Mouse (Mus musculus): Measurements from ENCODE around the gene Olfr768.
"Not testable (repeated sequence)": the region's sequence is repeated elsewhere in the genome, so short reads cannot be mapped to it uniquely, and the experiment has no call there.

Gene Olfr768

DNA sequence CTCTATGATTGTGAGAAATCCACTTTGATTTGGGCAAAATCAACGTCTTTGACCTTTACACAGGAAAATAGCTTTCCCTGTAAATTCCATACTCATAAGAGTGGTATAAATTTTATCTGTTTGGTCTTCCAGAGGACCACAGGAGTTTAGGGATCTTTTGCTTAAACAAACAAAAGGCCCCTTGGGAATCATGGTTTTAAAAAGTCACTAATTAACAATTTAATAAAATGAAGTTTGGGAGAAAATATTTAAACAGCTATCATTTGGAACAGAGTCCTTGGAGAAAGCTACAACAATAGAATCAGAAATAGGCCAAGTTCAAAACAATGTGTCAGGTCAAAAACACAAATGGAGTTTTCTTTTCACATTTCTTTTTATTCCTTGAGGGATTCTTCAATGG is at the start of gene Olfr768:
Gene Olfr768 (minus strand): TSS at position 101 of the 400 bp plus-strand sequence.
- CTCF ChIA-PET, result no interaction called here

GRCm38 (mm10) chr10:129138898-129139297 is 39.7 kb upstream of the Olfr768 start, which contains the start of gene Olfr770:
Gene Olfr770 (minus strand): TSS chr10:129138998.
- CTCF ChIA-PET, result no interaction called here

DNA sequence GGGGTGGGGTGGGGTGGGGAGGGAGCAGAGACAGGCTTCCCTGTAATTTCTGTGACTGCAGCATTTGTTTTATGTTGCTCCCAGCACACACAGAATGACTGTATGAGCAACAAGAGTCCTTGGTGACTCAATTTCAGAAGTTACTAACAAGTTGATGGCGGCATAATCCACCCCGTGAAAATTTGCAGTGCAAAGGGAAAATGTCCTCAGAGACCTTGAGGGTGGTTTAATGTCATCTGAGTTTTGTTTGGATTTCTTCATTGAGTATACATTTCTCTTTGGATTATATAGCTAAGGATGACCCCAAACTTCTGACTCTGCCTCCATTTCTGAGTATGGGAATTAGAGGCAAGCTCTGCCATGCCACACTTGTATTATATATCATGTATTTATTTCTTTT is 18.6 kb upstream of the Olfr768 start, which contains the start of gene Olfr769:
Gene Olfr769 (minus strand): TSS at position 101 of the 400 bp plus-strand sequence.
- CTCF ChIA-PET, result no interaction called here

GRCm38 (mm10) chr10:129115146-129115545 is 16.0 kb upstream of the Olfr768 start:
- CTCF ChIA-PET, result no interaction called here

- CTCF ChIA-PET, result no interaction called here
Observed at GRCm38 (mm10) chr10:129101231-129101630, 2.1 kb upstream of the Olfr768 start.

GRCm38 (mm10) chr10:129082810-129083209 is 16.4 kb downstream of the Olfr768 start, which contains the start of gene Olfr767:
Gene Olfr767 (minus strand): TSS chr10:129082910.
- CTCF ChIA-PET, result not testable (repeated sequence)

DNA sequence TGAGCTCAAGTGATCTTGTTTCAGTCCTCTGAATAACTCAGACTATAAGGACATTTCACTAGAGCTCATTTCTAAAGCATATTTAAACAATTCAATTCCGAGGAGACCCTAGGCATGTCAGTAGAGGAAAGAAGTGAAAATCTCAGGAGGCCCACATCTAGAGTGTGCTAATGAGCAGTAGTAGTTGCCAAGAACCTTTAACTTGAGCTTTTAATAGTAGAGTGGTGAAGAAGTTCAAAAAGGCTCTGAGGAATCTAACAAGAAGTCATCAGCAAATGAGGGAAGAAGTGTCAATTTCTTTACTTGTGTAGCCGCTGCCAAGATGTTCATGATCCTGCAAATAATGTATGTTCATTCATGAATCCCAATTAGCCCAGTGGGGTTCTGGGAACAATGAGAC is 30.3 kb downstream of the Olfr768 start, which contains the start of gene Olfr766-ps1:
Gene Olfr766-ps1 (minus strand): TSS at position 101 of the 400 bp plus-strand sequence.
- CTCF ChIA-PET, result no interaction called here

DNA sequence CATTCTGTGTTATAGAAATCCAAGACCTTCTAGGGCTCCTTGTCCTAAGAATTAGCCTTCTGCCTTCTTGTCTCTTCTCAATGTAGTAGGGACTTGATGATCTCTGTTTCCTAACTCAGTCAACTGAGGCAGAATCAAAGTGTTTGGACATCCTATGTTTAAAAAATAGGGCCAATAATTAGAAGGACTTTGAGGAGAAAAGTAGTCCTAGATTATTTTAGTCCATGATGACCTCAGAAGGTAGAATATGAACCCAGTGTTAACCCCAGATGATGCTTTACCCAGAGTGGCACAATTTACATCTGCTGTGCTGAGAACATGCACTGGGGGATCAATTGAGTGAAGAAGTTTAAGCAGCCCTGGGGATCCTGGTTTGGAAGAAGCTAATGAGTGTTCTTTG is 49.3 kb downstream of the Olfr768 start, which contains the start of gene Olfr765:
Gene Olfr765 (minus strand): TSS at position 101 of the 400 bp plus-strand sequence.
- CTCF ChIA-PET, result not testable (repeated sequence)
